Mouse (Mus musculus) embryonic fibroblast, embryonic 13.5 days (primary cell): Measurements from ENCODE around the gene Adprhl1. TPM values are rescaled to one million over a fixed set of nuclear protein-coding genes. Genes with fewer than 3 reads are reported as not detected.

Experiments
- H3K27ac ChIP-seq: 2 replicates; pipeline ENCODE4 v1.5.1; 2012; ENCODE audit warnings: low read length, control low read depth, inconsistent platforms; ENCODE audit not compliant: insufficient read depth
- H3K4me1 ChIP-seq: 2 replicates; pipeline ENCODE4 v1.6.1; 2011; ENCODE audit warnings: low read length; ENCODE audit not compliant: control insufficient read depth, insufficient read depth
- H3K4me3 ChIP-seq: 2 replicates; pipeline ENCODE4 v1.5.1; 2011; ENCODE audit warnings: mild to moderate bottlenecking, control low read depth, low read length; ENCODE audit not compliant: insufficient read depth
- CTCF ChIP-seq: IDR thresholded peaks from 2 replicates; pipeline ENCODE4 v1.5.1; 2011; ENCODE audit warnings: mild to moderate bottlenecking, control low read depth, low read length, moderate library complexity, borderline replicate concordance; ENCODE audit not compliant: insufficient read depth
- POLR2A ChIP-seq: IDR thresholded peaks from 2 replicates; pipeline ENCODE4 v1.6.1; 2011; ENCODE audit warnings: low read depth, mild to moderate bottlenecking, control low read depth, low read length, moderate library complexity
- polyA plus RNA-seq: library from polyadenylated mRNA; stranded (reverse); fragments of >200 nt; gene quantifications from 2 replicates; pipeline ENCODE4 v1.2.4, GENCODE M21; 2011; ENCODE audit warnings: low read depth; ENCODE audit not compliant: missing spikeins, insufficient read length

The Adprhl1 gene
- polyA plus RNA-seq, 1 experiment, result not detected

- H3K4me1 ChIP-seq, result no peaks in the 10 kb centered on the region
- H3K4me3 ChIP-seq, result no peak overlapping the region
- H3K27ac ChIP-seq, result no peak overlapping the region
- no peak for TF ChIP-seq CTCF
- TF ChIP-seq POLR2A, result no peak
These were observed 23.0 kb upstream of the Adprhl1 start for GRCm38 (mm10) chr8:13276941-13277447.

- Histone ChIP-seq H3K4me3 (no peak overlapping the region), H3K4me1 (no peaks in the 10 kb centered on the region), H3K27ac (no peak overlapping the region)
- no peak for TF ChIP-seq POLR2A
- no peak for TF ChIP-seq CTCF
These were observed 18.9 kb upstream of the Adprhl1 start for GRCm38 (mm10) chr8:13272834-13273233.

DNA sequence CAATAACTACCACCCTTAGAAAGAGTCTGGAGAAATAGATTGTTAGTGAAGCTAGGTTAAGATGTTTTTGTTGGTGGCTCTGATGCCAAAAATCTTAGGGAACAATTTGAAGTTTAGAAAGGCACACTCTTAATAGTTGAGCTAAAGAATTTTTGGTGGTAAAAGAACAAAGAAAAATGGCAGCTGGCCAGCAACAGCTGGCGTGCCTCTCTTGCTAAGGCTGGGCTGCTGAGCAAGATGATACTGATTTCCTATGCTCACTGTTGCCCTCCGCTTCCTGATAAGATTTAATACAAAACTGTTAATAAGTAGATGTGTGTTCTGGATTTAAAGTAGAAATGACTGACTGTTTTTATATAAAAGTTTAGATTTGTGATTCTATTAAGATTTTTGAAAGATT, 13.6 kb upstream of the Adprhl1 start:
- H3K4me3 ChIP-seq, result no peak overlapping the region
- no peaks in the 10 kb centered on the region for H3K4me1 ChIP-seq
- no peak overlapping the region for H3K27ac ChIP-seq
- TF ChIP-seq CTCF (no peak), POLR2A (no peak)

- no peak overlapping the region for H3K27ac ChIP-seq
- H3K4me3 ChIP-seq, result no peak overlapping the region
- no peak for TF ChIP-seq CTCF
- no peak for TF ChIP-seq POLR2A
- no peaks in the 10 kb centered on the region for H3K4me1 ChIP-seq
These were observed 9.4 kb upstream of the Adprhl1 start for GRCm38 (mm10) chr8:13263376-13263775.

- TF ChIP-seq POLR2A (no peak), CTCF (no peak)
- Histone ChIP-seq H3K27ac (no peak overlapping the region), H3K4me3 (no peak overlapping the region), H3K4me1 (no peaks in the 10 kb centered on the region)
These were observed 549 bp downstream of the Adprhl1 start for GRCm38 (mm10) chr8:13253413-13253812.

GRCm38 (mm10) chr8:13252837-13253236, 1.1 kb downstream of the Adprhl1 start:
- Histone ChIP-seq H3K4me3 (no peak overlapping the region), H3K4me1 (no peaks in the 10 kb centered on the region), H3K27ac (no peak overlapping the region)
- TF ChIP-seq POLR2A (no peak), CTCF (no peak)

GRCm38 (mm10) chr8:13244343-13244880, 9.6 kb downstream of the Adprhl1 start:
- no peak overlapping the region for H3K27ac ChIP-seq
- no peaks in the 10 kb centered on the region for H3K4me1 ChIP-seq
- TF ChIP-seq CTCF, result no peak
- no peak for TF ChIP-seq POLR2A
- H3K4me3 ChIP-seq, result no peak overlapping the region

GRCm38 (mm10) chr8:13242985-13243870, 10.7 kb downstream of the Adprhl1 start:
- no peak overlapping the region for H3K27ac ChIP-seq
- TF ChIP-seq POLR2A (no peak), CTCF (no peak)
- no peak overlapping the region for H3K4me3 ChIP-seq
- no peaks in the 10 kb centered on the region for H3K4me1 ChIP-seq

DNA sequence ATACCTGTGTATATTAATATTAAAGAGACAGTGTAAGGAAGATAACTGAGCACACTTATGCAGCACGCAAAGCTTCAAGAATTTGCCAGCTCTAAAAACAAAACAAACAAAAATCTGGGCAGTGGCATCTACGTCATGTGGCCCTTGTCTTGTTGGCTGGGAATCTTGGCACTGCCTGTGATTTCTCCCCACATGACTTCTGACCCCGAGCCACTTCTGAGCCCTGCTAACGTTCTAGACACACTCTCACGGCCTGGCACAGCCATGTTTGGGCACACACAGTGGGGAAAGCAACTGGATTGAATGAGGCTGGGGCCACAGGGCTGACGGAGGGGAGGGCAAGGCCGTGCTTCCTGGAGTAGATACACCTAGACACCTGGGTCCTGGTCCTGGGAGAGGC, 13.3 kb downstream of the Adprhl1 start:
- TF ChIP-seq CTCF (no peak), POLR2A (no peak)
- Histone ChIP-seq H3K4me3 (no peak overlapping the region), H3K4me1 (no peaks in the 10 kb centered on the region), H3K27ac (no peak overlapping the region)

- no peak overlapping the region for H3K4me3 ChIP-seq
- no peak overlapping the region for H3K27ac ChIP-seq
- TF ChIP-seq CTCF, result no peak
- no peak for TF ChIP-seq POLR2A
- H3K4me1 ChIP-seq, result no peaks in the 10 kb centered on the region
These were observed 13.9 kb downstream of the Adprhl1 start for GRCm38 (mm10) chr8:13240055-13240454.
